Mouse (Mus musculus) adrenal gland, adult 18-20 months (tissue): Measurements from ENCODE around the gene Gm44596. TPM values are rescaled to one million over a fixed set of nuclear protein-coding genes. Genes with fewer than 3 reads are reported as not detected.
A peak's percentile ranks its signal among the peaks of the same experiment; 100 is the strongest.

Source experiments
- DNase-seq, 2 experiments: peaks; one replicate each; pipeline ENCODE4 v3.0.0; 2021 to 2022; ENCODE audit warnings: low spot score in 2 of 2
- long read RNA-seq, 2 experiments: library from polyadenylated mRNA; stranded (forward); transcript quantifications; one replicate each; pipeline ENCODE4 v2.0.0; 2021
- total RNA-seq, 2 experiments: library from RNA; stranded (reverse); gene quantifications; 1 replicate in 1 of 2; 2 replicates in 1 of 2; pipeline ENCODE4 v1.2.3; 2021

Gm44596 gene
- total RNA-seq: not detected
- long read RNA-seq, experiment 1: 0 reads
- long read RNA-seq, experiment 2, partial matches to known transcripts: 2 of 2 reads
- long read RNA-seq, experiment 2, other reads (novel, unspliced or antisense): 0 of 2 reads

- no peak for DNase-seq
These were observed at the start of gene Gm44596, which contains the start of gene Tex52 for GRCm38 (mm10) chr6:128375192-128375591. TSS of gene Gm44596 (plus strand) at chr6:128375503. TSS of gene Tex52 (plus strand) at chr6:128375456.

GRCm38 (mm10) chr6:128334397-128335124 lies 40.7 kb upstream of the Gm44596 start:
- DNase-seq: peak; percentile 51 to 66

DNA sequence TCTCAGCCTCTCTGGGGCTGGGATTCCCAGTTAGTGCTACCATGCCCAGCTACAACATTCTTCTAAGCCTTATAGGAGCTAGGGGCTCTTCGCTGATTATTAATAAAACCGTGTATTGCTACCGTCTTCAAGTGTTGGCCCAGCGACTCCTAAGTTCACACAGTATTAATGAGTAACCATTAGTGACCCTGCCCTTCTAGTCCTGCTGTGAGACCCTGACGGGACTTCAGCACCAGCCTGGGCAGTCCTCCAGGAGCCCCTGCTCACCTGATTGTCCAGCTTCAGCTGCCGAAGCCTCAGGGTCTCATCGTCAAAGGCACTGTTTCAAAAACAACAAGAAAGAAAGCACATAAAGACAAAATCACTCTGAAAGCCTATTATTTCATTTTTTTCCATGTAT lies 37.8 kb upstream of the Gm44596 start:
- DNase-seq: no peak

GRCm38 (mm10) chr6:128338876-128339275 lies 36.4 kb upstream of the Gm44596 start:
- DNase-seq: no peak

- DNase-seq: no peak
These were observed 33.2 kb upstream of the Gm44596 start for GRCm38 (mm10) chr6:128341956-128342723.

- DNase-seq: no peak
These were observed 29.7 kb upstream of the Gm44596 start for GRCm38 (mm10) chr6:128345623-128346022.

GRCm38 (mm10) chr6:128346782-128347181 lies 28.5 kb upstream of the Gm44596 start:
- DNase-seq: no peak

DNA sequence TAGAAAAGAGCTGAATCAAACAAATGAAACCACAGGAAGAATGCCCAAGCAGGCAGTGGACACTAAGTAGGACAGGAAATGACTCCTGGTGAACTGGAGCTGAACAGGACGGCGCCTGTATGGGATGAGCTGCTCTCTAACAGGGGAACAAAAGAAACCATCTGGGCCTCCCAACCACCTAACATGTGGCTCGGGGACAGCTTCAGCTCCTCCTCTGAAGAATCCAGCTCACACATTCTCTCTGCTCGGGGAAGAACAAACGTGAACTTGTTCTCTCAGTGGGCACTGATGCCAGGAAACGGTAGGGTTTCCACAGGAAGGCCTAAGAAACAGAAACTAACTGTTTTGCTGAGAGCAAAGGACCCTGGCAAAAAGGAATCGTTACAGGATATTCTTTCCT lies 25.6 kb upstream of the Gm44596 start:
- no peak for DNase-seq

DNA sequence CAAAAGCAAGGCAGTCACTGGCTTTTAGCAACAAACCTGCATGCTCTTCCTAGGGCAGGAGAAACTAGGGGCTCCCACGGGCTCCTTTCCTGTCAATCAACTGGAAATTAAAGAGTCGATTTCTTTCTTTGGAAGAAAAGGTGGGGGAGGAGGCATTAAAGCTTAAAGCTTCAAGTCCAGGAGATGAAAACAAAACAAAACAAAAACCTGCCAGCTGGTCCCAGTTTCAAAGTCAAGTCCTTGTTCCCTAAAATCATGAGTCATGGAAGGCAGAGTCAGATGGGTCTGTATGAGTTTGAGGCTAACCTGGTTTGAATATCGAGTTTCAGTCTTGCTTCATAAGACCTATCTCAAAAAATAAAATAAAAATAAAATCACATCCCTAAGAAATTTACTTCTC lies 21.2 kb upstream of the Gm44596 start:
- no peak for DNase-seq

DNA sequence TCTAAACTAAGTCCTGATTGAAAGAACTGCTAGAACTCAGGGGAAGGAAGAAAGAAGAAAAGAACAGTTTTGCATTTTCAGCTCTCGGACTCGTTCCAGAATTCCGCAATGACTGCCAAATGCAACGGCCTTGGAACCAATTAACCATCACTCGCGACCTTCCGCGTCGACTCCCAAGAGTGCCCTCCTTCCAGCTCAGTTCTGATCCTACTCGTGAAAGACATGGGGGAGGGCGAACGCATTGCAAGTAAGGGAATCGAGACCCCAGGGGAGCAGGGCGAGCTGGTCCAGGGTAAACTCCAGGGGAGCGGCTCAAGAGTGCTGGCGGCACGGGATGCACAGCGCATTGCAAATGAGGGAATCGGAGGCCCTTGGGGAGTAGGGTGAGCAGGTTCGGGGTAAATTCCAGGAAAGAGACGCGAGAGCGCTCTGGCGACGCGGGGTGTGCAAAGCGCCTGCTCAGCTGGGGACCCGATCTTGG lies 20.1 kb upstream of the Gm44596 start:
- DNase-seq: peak; percentile 48 to 61

DNA sequence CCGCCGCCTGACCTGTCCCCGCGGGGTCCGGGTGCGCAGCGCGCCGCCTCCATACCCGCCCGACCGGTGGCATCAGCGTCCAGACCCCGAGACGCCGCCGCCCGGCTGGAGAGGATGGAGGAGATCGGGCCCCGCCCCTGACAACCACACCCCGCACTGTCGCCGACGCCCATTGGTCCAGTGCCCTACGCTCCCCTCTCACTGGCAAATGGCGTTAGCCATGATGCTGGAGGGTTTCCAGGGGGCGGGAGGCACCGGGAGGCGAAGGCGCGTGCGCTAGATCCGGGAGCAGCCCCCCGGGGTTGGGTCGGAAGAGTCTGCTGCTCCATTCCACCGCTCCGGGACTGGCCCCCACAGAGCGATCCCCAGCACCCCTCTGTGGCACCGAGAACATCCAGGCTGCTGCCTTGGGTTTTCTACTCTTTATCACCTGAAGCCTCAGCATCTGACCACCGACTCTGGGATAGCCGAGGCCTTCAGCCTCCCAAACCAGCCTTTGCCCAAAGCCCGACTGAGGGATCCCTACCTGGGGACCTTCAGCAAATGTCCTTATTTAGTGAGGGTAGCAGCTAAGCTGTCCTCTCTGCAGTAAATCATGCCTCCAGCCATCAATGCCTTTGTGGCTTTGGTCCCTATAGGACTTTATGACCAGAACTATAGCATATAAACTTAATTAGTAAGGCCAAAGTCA lies 19.4 kb upstream of the Gm44596 start, which contains the start of gene Tulp3:
Tulp3 (minus strand) TSS at position 126 of the 691 bp plus-strand sequence.
- DNase-seq: peak; percentile 91 to 92

DNA sequence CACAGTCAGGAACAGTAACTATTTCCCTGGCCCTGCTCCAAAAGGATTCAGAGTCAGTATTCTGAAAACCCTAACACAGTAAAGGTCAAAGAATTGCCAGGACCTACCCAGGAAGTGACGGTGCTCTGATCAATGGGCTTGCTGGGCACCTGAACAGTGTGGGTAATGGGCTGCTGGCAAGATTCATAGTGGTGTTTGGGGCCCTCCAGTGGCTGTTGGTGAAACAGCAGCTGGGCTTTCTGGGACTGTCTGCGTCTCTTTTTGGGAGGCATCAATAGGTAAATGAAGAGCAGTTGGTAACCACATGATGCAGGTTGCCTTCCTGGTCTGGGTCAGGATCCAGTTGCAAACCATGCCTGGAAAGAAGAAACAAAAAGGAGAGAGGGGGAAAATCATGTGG lies 16.3 kb upstream of the Gm44596 start:
- DNase-seq: peak; percentile 76 to 77

- DNase-seq: no peak
These were observed 13.4 kb upstream of the Gm44596 start for GRCm38 (mm10) chr6:128361901-128362300.

- DNase-seq: peak; percentile 80 to 85
These were observed 12.8 kb upstream of the Gm44596 start, which contains the start of the genes Rhno1 and Foxm1 for GRCm38 (mm10) chr6:128362381-128363006. TSS of gene Rhno1 (minus strand) at chr6:128362911. TSS of gene Foxm1 (plus strand) at chr6:128362967.

DNA sequence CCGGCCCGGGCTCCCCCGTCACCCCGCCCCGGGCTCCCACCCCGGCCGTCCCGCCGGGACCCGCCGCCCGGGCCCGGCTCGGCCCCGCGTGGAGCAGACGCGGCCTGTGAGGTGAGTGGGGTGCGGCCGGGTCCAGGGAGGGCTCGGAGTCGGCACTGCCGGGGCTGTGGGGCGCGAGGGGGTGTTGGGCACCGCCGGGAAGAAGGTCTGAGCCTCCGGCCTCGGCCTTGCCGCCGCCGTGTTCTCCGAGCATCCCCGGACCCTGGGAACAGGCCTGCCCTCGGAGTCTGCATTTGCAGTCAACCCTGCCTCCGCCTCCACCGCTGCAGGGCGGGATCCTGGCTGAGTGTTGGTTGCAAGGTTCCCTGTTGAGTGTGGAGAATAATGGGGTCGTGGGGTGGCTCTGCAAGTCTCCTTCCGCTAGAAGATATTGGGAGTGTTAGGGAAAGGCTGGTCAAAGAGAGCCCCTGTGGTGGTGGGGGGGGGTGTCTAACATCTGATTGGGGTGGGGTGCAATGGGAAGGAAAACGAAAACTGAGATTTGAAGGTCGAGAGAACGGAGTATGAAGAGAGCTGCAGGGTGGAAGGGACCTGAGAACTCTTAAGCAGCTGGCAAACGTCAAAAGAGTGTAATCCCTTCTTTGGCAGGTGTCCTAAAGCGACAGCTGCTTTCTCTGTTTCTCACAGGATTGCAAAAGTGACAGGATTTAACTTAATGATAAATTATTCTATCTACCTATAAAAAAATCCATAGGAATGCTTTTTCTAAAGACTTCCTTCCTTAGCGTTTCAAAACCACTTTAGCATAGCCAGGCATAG lies 12.1 kb upstream of the Gm44596 start:
- DNase-seq: no peak

- no peak for DNase-seq
These were observed 10.6 kb upstream of the Gm44596 start for GRCm38 (mm10) chr6:128364721-128365120.

DNA sequence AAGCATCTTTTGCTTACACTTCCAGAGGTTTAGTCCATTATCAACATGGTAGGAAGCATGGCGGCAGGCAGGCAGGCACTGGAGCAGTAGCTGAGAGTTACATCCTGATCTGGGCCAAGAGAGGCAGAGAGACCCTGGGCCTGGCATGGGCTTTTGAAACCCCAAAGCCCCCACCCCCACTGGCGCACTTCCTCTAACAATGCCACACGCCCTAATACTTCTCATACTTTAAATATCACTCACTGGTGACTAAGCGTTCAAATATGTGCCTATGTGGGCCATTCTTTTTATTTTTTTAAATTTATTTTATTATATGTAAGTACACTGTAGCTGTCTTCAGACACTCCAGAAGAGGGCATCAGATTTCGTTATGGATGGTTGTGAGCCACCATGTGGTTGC lies 8.8 kb upstream of the Gm44596 start:
- no peak for DNase-seq

DNA sequence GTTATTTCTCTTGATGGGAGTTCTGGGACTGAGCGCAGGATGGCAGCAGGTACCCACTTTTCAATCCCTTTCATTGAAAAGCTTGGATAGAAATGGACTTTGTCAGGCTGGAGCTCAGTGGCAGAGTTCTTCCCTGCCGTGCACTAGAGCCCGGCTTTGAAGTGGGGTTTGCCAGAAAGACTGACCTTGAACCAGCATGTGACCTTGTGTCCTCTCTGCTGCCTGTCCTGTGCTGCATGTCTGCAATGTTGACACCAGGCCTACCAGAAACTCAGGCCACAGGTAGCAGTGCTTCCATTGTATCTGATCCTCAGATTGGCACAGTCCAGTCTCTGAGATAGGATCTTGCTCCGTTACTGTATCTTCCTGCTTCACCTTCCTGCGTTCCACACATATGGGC lies 5.3 kb upstream of the Gm44596 start:
- no peak for DNase-seq

DNA sequence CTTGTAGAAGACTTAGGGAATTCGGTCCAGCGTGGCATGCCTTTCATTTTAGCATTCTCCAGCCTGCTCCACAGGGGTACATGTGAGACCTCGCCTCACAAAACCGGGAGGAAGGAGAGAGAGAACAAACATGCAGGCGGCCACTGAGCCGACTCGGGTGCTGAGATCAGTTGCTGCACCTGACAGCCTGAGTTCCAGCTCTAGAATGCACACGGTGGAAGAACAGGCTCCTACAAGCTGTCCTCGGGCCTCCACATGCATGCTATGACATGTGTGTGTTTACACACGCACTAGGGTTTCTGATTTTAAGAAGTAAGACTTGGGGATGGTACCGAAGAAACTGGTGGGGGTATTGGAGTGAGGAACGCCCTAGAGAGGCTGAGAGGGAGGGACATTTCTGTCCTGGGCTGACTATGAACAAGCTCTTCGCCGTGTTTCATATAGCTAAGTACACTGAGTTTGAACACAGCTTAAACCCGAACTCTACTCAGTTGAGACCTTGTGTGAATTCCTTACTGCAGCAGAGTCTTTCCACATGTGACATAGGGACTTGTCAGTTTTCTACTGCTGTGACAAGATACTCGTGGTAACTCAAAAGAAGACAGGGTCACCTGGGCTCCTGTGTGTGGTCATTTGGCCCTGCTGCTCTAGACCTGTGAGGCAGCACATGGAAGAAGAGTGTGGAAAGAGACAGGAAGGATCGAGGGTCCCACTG lies 1.2 kb downstream of the Gm44596 start:
- no peak for DNase-seq
